Mouse (Mus musculus) stomach, postnatal 0 days (tissue): Measurements from ENCODE around the gene Hist1h2bg. TPM values are rescaled to one million over a fixed set of nuclear protein-coding genes. Genes with fewer than 3 reads are reported as not detected.
"Not testable (repeated sequence)": the region's sequence is repeated elsewhere in the genome, so short reads cannot be mapped to it uniquely, and the experiment has no call there.

Experiments
- ATAC-seq: fragments of 200-750 bp; cut with Nextera tagmentation; 2 replicates; pipeline ENCODE4 v1.8.0; 2017; ENCODE audit not compliant: low FRiP score, low TSS enrichment
- DNase-seq: peaks from one replicate; pipeline ENCODE4 v3.0.0-alpha.2; 2016; ENCODE audit warnings: low spot score
- H3K27ac ChIP-seq: fragments of 300-500 bp; sonication (generic); replicated peaks from 2 replicates; pipeline ENCODE4 v1.5.1; 2014; ENCODE audit warnings: mild to moderate bottlenecking, control low read depth
- H3K27me3 ChIP-seq: fragments of 300-500 bp; sonication (generic); 2 replicates; pipeline ENCODE4 v1.6.1; 2014; ENCODE audit warnings: low read length; ENCODE audit not compliant: control insufficient read depth, insufficient read depth
- H3K36me3 ChIP-seq: fragments of 300-500 bp; sonication (generic); 2 replicates; pipeline ENCODE4 v1.6.1; 2014; ENCODE audit warnings: low read length, mixed read lengths; ENCODE audit not compliant: control insufficient read depth, insufficient read depth
- H3K4me1 ChIP-seq: fragments of 300-500 bp; sonication (generic); replicated peaks from 2 replicates; pipeline ENCODE4 v1.6.1; 2014; ENCODE audit warnings: antibody characterized with exemption; ENCODE audit not compliant: control insufficient read depth, insufficient read depth
- H3K4me2 ChIP-seq: fragments of 300-500 bp; sonication (generic); replicated peaks from 2 replicates; pipeline ENCODE4 v1.6.1; 2014; ENCODE audit warnings: low read depth, mild to moderate bottlenecking, control low read depth, moderate library complexity
- H3K4me3 ChIP-seq: fragments of 300-500 bp; sonication (generic); 2 replicates; pipeline ENCODE4 v1.5.1; 2014; ENCODE audit warnings: low read depth, low read length, control low read depth
- H3K9ac ChIP-seq: fragments of 300-500 bp; sonication (generic); 2 replicates; pipeline ENCODE4 v1.6.1; 2014; ENCODE audit warnings: mild to moderate bottlenecking, low read length, control low read depth, mixed read lengths
- H3K9me3 ChIP-seq: fragments of 300-500 bp; sonication (generic); 2 replicates; pipeline ENCODE4 v1.6.1; 2016; ENCODE audit warnings: low read length; ENCODE audit not compliant: control insufficient read depth
- CTCF ChIP-seq: IDR thresholded peaks from 2 replicates; pipeline ENCODE4 v1.5.1; 2016; ENCODE audit warnings: antibody characterized with exemption, low read depth, mild to moderate bottlenecking, moderate library complexity
- EP300 ChIP-seq: optimal IDR thresholded peaks from 2 replicates; pipeline ENCODE3; 2016; ENCODE audit warnings: antibody characterized with exemption
- WGBS: fragments of 180-500 bp; shearing (Covaris S2); extraction: QIAGEN DNeasy Blood & Tissue Kit; methylation state at CpG from one replicate; pipeline ENCODE4 v1.1.7; 2014; 5-methylcytosine and 5-hydroxymethylcytosine counted together
- polyA plus RNA-seq: library from polyadenylated mRNA; unstranded; fragments of >200 nt; fragmentation: Nextera tagmentation; extraction: Ambion mirVana; gene quantifications from 2 replicates; pipeline ENCODE4 v1.2.1, GENCODE M21; 2015

Gene Hist1h2bg
- polyA plus RNA-seq, 1 experiment from 2014 or later = 10.5 TPM

GRCm38 (mm10) chr13:23575271-23575851 is 4.2 kb downstream of the Hist1h2bg start, which contains the start of gene Hist1h3d:
Gene Hist1h3d, plus strand, starts transcription at chr13:23575763.
- peak; percentile 72 for ATAC-seq

GRCm38 (mm10) chr13:23575864-23576313 is 4.7 kb downstream of the Hist1h2bg start:
- not testable (repeated sequence) for DNase-seq, H3K36me3 ChIP-seq, H3K4me1 ChIP-seq, H3K9me3 ChIP-seq, ATAC-seq, H3K27me3 ChIP-seq
- Histone ChIP-seq H3K27ac (peak overlapping the region; percentile 76), H3K4me3 (peak overlapping the region; percentile 39), H3K9ac (peak overlapping the region; percentile 58), H3K4me2 (peak overlapping the region; percentile 55)
- WGBS = 2% methylated on average over 8 of the region's 40 CpGs

More at GRCm38 (mm10) chr13:23575271-23575851, 4.2 kb downstream of the Hist1h2bg start, which contains the start of gene Hist1h3d:
- TF ChIP-seq EP300 = no peak
- no peak for TF ChIP-seq CTCF
- H3K9ac ChIP-seq = peak within 1 kb of the TSS; percentile 58
- peak within 1 kb of the TSS; percentile 55 for H3K4me2 ChIP-seq
- H3K27me3 ChIP-seq = no peaks in the 10 kb centered on the region
- peak; percentile 51 for DNase-seq
- H3K4me1 ChIP-seq = peaks cover 3% of the 10 kb centered on the region; the same call in 1 of the 2 replicates
- WGBS = under 1% methylated on average over 18 of the region's 18 CpGs
- peak within 1 kb of the TSS; percentile 76 for H3K27ac ChIP-seq
- no peaks in the 10 kb centered on the region for H3K9me3 ChIP-seq
- H3K4me3 ChIP-seq = peak within 1 kb of the TSS; percentile 39
- H3K36me3 ChIP-seq = no peaks in the 10 kb centered on the region

- no peaks in the 10 kb centered on the region for H3K27me3 ChIP-seq
- H3K9ac ChIP-seq = peak overlapping the region; percentile 58
- ATAC-seq (no peak), DNase-seq (no peak)
- H3K27ac ChIP-seq = peak overlapping the region; percentile 49
- WGBS = 7% methylated on average over 7 of the region's 7 CpGs
- peak overlapping the region; percentile 55 for H3K4me2 ChIP-seq
- TF ChIP-seq EP300 = no peak
- no peak for TF ChIP-seq CTCF
- no peaks in the 10 kb centered on the region for H3K9me3 ChIP-seq
- no peaks in the 10 kb centered on the region for H3K36me3 ChIP-seq
- peak overlapping the region; percentile 39 for H3K4me3 ChIP-seq
- H3K4me1 ChIP-seq = peaks cover 3% of the 10 kb centered on the region; the same call in 1 of the 2 replicates
Measured at GRCm38 (mm10) chr13:23576351-23576881, 5.2 kb downstream of the Hist1h2bg start.

GRCm38 (mm10) chr13:23576906-23577639 is 5.9 kb downstream of the Hist1h2bg start:
- H3K36me3 ChIP-seq = no peaks in the 10 kb centered on the region
- H3K9me3 ChIP-seq = no peaks in the 10 kb centered on the region
- peaks cover 3% of the 10 kb centered on the region; the same call in 1 of the 2 replicates for H3K4me1 ChIP-seq
- no peaks in the 10 kb centered on the region for H3K27me3 ChIP-seq
- H3K4me2 ChIP-seq = peak overlapping the region; percentile 55; the same call in 1 of the 2 replicates
- ATAC-seq (no peak), DNase-seq (no peak)
- H3K27ac ChIP-seq = peak overlapping the region; percentile 49
- peak overlapping the region; percentile 39 for H3K4me3 ChIP-seq
- no peak for TF ChIP-seq EP300
- TF ChIP-seq CTCF = no peak
- peak overlapping the region; percentile 58 for H3K9ac ChIP-seq
- WGBS = 32% methylated on average over 6 of the region's 6 CpGs

GRCm38 (mm10) chr13:23577835-23578234 is 6.6 kb downstream of the Hist1h2bg start:
- Histone ChIP-seq H3K27me3 (no peaks in the 10 kb centered on the region), H3K9ac (no peak overlapping the region), H3K36me3 (no peaks in the 10 kb centered on the region), H3K4me1 (peaks cover 5% of the 10 kb centered on the region; the same call in 1 of the 2 replicates), H3K4me3 (no peak overlapping the region), H3K4me2 (no peak overlapping the region), H3K27ac (no peak overlapping the region), H3K9me3 (no peaks in the 10 kb centered on the region)
- TF ChIP-seq EP300 = no peak
- TF ChIP-seq CTCF = no peak
- DNase-seq (no peak), ATAC-seq (no peak)
- 94% methylated on average over 1 of the region's 1 CpGs for WGBS
